Mouse (Mus musculus): ENCODE measurements around the gene Ep400. TPM values are rescaled to one million over a fixed set of nuclear protein-coding genes. Genes with fewer than 3 reads are reported as not detected.

Gene Ep400
- 23.9 and 28.5 TPM in 2 replicates for polyA plus RNA-seq (2016; fragmentation: Nextera tagmentation; extraction: Ambion mirVana)

DNA sequence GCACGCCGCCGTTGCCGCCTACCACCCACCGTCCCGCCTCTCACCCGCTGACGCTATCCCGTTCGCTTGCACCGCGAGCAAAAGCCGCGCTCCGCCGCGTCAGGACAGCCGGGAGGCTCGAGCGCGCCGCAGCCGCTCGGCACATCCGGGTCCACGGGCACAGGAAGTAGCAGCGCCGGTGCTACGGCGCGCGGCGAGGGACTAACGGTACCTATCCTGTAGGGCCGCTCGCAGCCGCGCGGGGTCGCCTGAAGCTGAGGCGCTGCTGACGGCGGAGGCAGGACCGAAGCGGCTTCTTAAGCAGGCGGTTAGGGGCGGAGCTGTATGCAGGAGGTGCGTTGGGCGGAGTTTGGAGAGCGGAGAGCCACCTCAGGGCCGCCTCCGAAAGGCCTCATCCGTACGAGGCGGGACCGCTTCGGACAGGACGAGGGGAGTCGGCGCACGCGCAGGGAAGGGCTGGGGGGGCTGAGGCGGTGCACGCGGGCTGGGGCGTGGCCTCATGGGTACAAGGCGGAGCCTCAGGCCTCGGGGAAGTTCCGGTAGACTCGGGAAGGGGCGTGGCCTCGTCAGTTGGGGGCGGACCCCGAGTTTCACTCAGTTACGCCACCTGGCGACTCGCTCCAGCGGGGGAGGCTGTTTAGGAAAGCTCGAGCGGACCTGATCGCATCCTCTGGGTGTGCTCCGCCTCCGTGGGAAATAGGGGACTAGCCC, at the start of gene Ep400:
Ep400 (minus strand) TSS at position 270 of the 711 bp plus-strand sequence.
- H3K36me3 ChIP-seq, result peaks cover 43% of the 10 kb centered on the region
- H3K4me2 ChIP-seq, result peak within 1 kb of the TSS; percentile 85
- peak within 1 kb of the TSS; percentile 98 for H3K27ac ChIP-seq
- peaks cover 46% of the 10 kb centered on the region for H3K4me1 ChIP-seq
- peak within 1 kb of the TSS; percentile 88 for H3K4me3 ChIP-seq
- peak; percentile 95 for ATAC-seq
- WGBS (ENCODE audit: insufficient replicate concordance), result under 1% methylated on average over 83 of the region's 83 CpGs
- peak within 1 kb of the TSS; percentile 94 for H3K9ac ChIP-seq
- no peaks in the 10 kb centered on the region for H3K9me3 ChIP-seq (replicated peaks)
- H3K27me3 ChIP-seq (replicated peaks), result no peaks in the 10 kb centered on the region

DNA sequence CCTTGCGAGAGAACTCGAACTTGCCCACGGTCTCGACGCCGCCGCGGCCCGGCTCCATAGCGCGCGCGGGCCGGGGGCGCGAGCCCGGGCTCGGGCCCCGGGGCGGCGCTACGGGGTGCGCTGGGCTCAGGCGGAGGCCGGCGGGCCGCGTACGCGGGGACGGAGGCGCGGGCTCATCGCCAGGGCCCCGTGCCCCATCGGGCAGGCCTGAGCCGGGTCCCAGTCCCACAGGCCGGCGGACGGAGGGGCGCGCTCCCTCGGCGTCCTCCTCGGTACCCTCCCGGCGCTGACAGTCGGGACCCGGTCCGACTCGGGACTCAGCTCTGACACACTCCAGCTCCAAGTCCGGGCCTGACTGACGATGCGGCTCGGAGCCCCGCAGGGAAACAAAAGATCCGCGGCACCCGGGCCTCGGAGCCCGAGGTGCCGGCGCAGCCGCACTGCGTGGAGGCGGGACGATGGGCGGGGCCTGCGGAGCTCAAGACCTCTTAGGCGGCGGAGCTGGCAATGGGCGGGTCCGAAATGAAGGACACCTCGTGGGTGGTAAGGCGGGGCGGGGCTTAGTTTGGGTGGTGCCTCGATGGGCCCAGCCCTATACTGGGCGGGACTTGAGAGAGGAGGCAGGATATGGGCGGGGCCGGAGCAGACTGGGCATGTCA, 39.3 kb upstream of the Ep400 start, which contains the start of gene Ulk1:
Ulk1 (minus strand) TSS at position 431 of the 659 bp plus-strand sequence.
- ATAC-seq, result peak; percentile 87
- peak within 1 kb of the TSS; percentile 98 for H3K9ac ChIP-seq
- H3K36me3 ChIP-seq, result peaks cover 25% of the 10 kb centered on the region
- no peaks in the 10 kb centered on the region for H3K27me3 ChIP-seq (replicated peaks)
- peak within 1 kb of the TSS; percentile 90 for H3K4me3 ChIP-seq
- 1% methylated on average over 69 of the region's 80 CpGs for WGBS (ENCODE audit: insufficient replicate concordance)
- H3K4me1 ChIP-seq, result peaks cover 53% of the 10 kb centered on the region
- H3K4me2 ChIP-seq, result peak within 1 kb of the TSS; percentile 95
- no peaks in the 10 kb centered on the region for H3K9me3 ChIP-seq (replicated peaks)
- peak within 1 kb of the TSS; percentile 94 for H3K27ac ChIP-seq

GRCm38 (mm10) chr5:110808821-110809666, 38.5 kb upstream of the Ep400 start:
- H3K9me3 ChIP-seq (replicated peaks), result no peaks in the 10 kb centered on the region
- WGBS (ENCODE audit: insufficient replicate concordance), result 2% methylated on average over 27 of the region's 27 CpGs
- H3K4me2 ChIP-seq, result peak overlapping the region; percentile 95
- peak overlapping the region; percentile 90 for H3K4me3 ChIP-seq
- no peak for ATAC-seq
- H3K9ac ChIP-seq, result peak overlapping the region; percentile 98
- peak overlapping the region; percentile 94 for H3K27ac ChIP-seq
- H3K4me1 ChIP-seq, result peaks cover 60% of the 10 kb centered on the region
- H3K36me3 ChIP-seq, result peaks cover 31% of the 10 kb centered on the region
- no peaks in the 10 kb centered on the region for H3K27me3 ChIP-seq (replicated peaks)

DNA sequence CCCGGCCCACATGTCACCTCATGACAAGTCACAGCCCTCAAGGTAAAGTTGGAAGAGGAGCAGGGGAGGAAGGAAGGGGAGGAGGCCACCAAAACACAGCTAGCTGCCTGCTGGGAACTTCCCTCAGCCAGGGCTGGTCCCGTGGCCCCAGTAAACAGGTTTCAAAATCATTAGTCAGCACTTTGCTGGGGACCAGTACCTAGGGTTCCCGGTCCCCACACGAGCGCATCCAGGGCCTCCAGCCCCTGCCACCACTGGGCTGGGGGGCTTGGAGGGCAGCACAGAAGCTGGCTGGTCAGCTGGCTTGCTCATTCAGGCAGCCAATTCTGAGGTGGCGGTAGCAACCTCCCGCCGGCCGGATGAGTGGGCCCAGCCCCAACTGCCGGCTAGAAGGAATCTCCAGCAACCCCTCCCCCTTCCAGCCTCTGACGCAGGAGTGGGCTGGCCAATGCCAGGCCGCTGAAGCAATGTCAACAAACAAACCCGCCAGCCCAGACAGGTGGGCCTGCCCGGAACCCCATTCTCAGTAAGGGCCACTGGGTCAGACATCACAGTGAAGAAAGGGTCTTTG, 37.6 kb upstream of the Ep400 start:
- WGBS (ENCODE audit: insufficient replicate concordance), result under 1% methylated on average over 14 of the region's 14 CpGs
- ATAC-seq, result peak; percentile 77
- H3K4me3 ChIP-seq, result peak overlapping the region; percentile 90

DNA sequence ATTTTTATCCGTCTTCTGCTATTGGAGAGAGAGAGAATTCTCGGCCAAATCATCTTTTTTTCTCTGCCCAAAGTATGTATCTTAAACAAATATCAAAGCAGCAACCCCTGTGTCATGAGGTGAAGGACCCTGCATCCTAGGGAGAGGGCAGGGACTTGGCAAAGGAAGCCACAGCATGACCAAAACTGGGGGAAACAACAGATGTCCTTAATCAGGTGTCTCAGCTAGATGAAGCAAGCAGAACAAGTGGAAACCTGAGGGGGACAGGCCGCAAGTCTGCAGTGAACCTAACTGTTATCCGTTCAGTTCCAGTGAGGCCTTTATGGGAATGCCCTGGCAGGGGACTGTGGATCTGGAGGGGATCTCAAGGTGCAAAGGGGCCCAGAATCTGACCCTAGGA, 36.9 kb upstream of the Ep400 start:
- WGBS (ENCODE audit: insufficient replicate concordance), result 79% methylated on average over 4 of the region's 4 CpGs
- Histone ChIP-seq H3K4me3 (peak overlapping the region; percentile 90), H3K4me1 (peaks cover 76% of the 10 kb centered on the region), H3K4me2 (peak overlapping the region; percentile 95), H3K36me3 (peaks cover 37% of the 10 kb centered on the region), H3K9me3 (replicated peaks) (no peaks in the 10 kb centered on the region), H3K27me3 (replicated peaks) (no peaks in the 10 kb centered on the region), H3K27ac (peak overlapping the region; percentile 94), H3K9ac (peak overlapping the region; percentile 98)
- no peak for ATAC-seq

More for the DNA sequence above, 37.6 kb upstream of the Ep400 start:
- Histone ChIP-seq H3K4me2 (peak overlapping the region; percentile 95), H3K27me3 (replicated peaks) (no peaks in the 10 kb centered on the region), H3K9me3 (replicated peaks) (no peaks in the 10 kb centered on the region), H3K27ac (peak overlapping the region; percentile 94), H3K36me3 (peaks cover 33% of the 10 kb centered on the region), H3K4me1 (peaks cover 69% of the 10 kb centered on the region), H3K9ac (peak overlapping the region; percentile 98)

DNA sequence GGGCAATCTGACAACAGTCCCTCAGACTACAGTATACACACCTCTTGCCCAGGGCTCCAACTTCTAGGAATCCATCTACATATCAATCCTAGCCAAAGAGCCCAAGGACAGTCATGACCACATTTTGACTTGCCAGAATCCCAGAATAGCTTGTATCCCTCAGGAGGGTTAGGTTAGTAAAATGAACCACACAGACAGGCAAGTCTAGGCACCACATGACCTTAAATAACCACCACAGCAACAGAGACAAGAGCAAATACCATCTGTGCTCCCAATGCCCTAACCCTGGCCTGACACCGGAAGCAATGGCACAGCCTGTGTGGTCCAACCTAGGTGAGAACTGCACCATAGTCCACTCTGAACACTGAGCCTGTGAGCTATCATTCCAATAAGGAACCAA, 36.2 kb upstream of the Ep400 start:
- H3K9ac ChIP-seq, result no peak overlapping the region
- H3K4me2 ChIP-seq, result peak overlapping the region; percentile 95; the same call in 1 of the 2 replicates

DNA sequence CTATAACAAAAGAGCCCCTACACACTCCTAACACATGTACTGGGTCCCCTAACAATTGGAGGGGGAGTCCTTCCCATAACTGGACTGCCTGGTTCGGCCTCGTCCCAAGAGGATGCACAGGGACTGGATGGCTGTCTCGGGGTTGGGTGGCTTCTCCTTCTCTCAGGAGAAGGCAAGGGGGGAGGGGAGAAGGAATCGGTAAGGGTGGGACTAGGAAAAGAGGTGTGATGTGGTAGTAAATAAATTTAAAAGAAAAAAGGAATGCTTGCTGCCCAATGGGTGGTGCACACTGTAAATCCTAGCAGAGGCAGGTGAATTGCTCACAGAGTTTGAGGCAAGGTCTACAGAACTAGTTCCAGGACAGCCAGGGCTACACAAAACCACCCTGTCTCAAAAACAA, 35.6 kb upstream of the Ep400 start:
- no peaks in the 10 kb centered on the region for H3K9me3 ChIP-seq (replicated peaks)
- peaks cover 50% of the 10 kb centered on the region for H3K36me3 ChIP-seq
- peaks cover 89% of the 10 kb centered on the region for H3K4me1 ChIP-seq
- no peak overlapping the region for H3K4me2 ChIP-seq
- no peak overlapping the region for H3K4me3 ChIP-seq
- H3K27ac ChIP-seq, result peak overlapping the region; percentile 80; the same call in 1 of the 2 replicates
- H3K27me3 ChIP-seq (replicated peaks), result no peaks in the 10 kb centered on the region
- ATAC-seq, result no peak
- no peak overlapping the region for H3K9ac ChIP-seq
- WGBS (ENCODE audit: insufficient replicate concordance), result 82% methylated on average over 4 of the region's 4 CpGs

More for the DNA sequence above, 36.2 kb upstream of the Ep400 start:
- Histone ChIP-seq H3K27ac (peak overlapping the region; percentile 94; the same call in 1 of the 2 replicates), H3K4me3 (no peak overlapping the region), H3K9me3 (replicated peaks) (no peaks in the 10 kb centered on the region), H3K36me3 (peaks cover 44% of the 10 kb centered on the region), H3K27me3 (replicated peaks) (no peaks in the 10 kb centered on the region), H3K4me1 (peaks cover 84% of the 10 kb centered on the region)
- 89% methylated on average over 1 of the region's 1 CpGs for WGBS (ENCODE audit: insufficient replicate concordance)
- no peak for ATAC-seq

GRCm38 (mm10) chr5:110804012-110804743, 33.7 kb upstream of the Ep400 start:
- 0 out of 2 replicates have a peak overlapping the region, but pooled peaks have one; percentile 4 for H3K4me3 ChIP-seq
- peak; percentile 13; the same call in 1 of the 2 replicates for ATAC-seq
- peak overlapping the region; percentile 47 for H3K4me2 ChIP-seq
- peak overlapping the region; percentile 80 for H3K27ac ChIP-seq
- peaks cover 66% of the 10 kb centered on the region for H3K36me3 ChIP-seq
- peaks cover 96% of the 10 kb centered on the region for H3K4me1 ChIP-seq
- no peaks in the 10 kb centered on the region for H3K9me3 ChIP-seq (replicated peaks)
- 42% methylated on average over 7 of the region's 7 CpGs for WGBS (ENCODE audit: insufficient replicate concordance)
- no peaks in the 10 kb centered on the region for H3K27me3 ChIP-seq (replicated peaks)
- H3K9ac ChIP-seq, result 0 out of 2 replicates have a peak overlapping the region, but pooled peaks have one; percentile 20

- peaks cover 80% of the 10 kb centered on the region for H3K36me3 ChIP-seq
Observed at GRCm38 (mm10) chr5:110802809-110803208, 32.3 kb upstream of the Ep400 start.

DNA sequence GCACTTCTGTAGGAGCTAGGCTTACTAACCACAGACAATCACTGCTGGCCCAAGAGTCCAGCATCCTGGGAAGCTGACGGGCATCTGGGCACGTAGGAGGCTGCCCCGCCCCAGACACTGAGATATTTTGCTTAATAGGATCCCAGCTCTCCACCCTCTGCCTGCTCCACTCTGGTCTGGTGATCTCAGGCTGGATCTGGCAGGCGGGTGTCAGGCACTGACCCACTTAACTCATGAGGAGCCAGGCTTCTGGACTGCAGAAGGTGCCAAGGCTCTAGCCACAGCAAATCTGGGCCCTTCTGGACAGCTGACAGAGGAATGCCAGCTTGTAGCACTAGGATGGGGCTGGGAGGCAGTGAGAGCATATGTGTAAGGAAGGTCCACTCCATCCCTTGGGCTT, 31.7 kb upstream of the Ep400 start:
- Histone ChIP-seq H3K4me2 (no peak overlapping the region), H3K27ac (no peak overlapping the region), H3K9ac (no peak overlapping the region), H3K4me1 (peaks cover 83% of the 10 kb centered on the region), H3K9me3 (replicated peaks) (no peaks in the 10 kb centered on the region), H3K27me3 (replicated peaks) (no peaks in the 10 kb centered on the region), H3K36me3 (peaks cover 85% of the 10 kb centered on the region), H3K4me3 (no peak overlapping the region)
- WGBS (ENCODE audit: insufficient replicate concordance), result 74% methylated on average over 4 of the region's 4 CpGs
- ATAC-seq, result no peak

More at GRCm38 (mm10) chr5:110802809-110803208, 32.3 kb upstream of the Ep400 start:
- no peak overlapping the region for H3K4me3 ChIP-seq
- no peaks in the 10 kb centered on the region for H3K27me3 ChIP-seq (replicated peaks)
- H3K4me1 ChIP-seq, result peaks cover 89% of the 10 kb centered on the region
- ATAC-seq, result no peak
- H3K9ac ChIP-seq, result no peak overlapping the region
- H3K4me2 ChIP-seq, result no peak overlapping the region
- no peaks in the 10 kb centered on the region for H3K9me3 ChIP-seq (replicated peaks)
- no peak overlapping the region for H3K27ac ChIP-seq

All from liver, embryonic 12.5 days (tissue).